Mouse (Mus musculus): ENCODE results near the gene Tarsl2. TPM values are rescaled to one million over a fixed set of nuclear protein-coding genes. Genes with fewer than 3 reads are reported as not detected.

Gene Tarsl2
- total RNA-seq, 4 experiments from 2014 or later, result 40.1 to 41.8 (median 40.6) TPM

DNA sequence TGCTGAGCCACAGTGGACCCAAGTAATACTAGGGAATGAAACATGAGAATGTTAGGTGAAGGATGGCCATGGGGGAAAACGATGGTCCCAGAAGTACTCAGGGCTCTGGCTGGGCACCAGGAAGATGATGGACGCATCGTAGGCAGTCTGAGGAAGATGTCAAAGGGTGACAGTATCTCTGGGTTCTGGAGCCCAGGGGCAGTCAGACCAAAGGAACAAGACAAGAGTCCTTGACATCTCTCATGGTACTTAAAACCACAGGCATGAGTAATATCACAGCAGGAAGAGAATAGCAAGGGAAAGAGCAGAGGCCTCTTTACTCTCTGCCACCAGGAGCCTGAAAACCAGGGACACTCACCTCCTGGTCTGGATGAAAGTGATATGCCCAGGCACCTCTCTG lies 90.6 kb downstream of the Tarsl2 start:
- DNase-seq (ENCODE audit: low spot score in 2 of 2), result no peak

GRCm38 (mm10) chr7:65737286-65738040 lies 92.8 kb downstream of the Tarsl2 start:
- DNase-seq (ENCODE audit: low spot score in 2 of 2), result no peak

Other genes starting within 250 kb of the Tarsl2 start
- 100 to 1,000 TPM; 118 to 152 (median 141) TPM for gene Tjp1, start 117.1 kb upstream of the Tarsl2 start, total RNA-seq (2022)
- 10 to 100 TPM; 47.5 to 64.0 (median 58.3) TPM for gene Tm2d3, start 46.3 kb downstream of the Tarsl2 start, total RNA-seq (2022)
- 10 to 100 TPM; 12.7 to 16.1 (median 15.1) TPM for gene Pcsk6, start 216.8 kb downstream of the Tarsl2 start, total RNA-seq (2022)

All from left cerebral cortex, adult 8-10 months (tissue).